Mouse (Mus musculus): Measurements from ENCODE around the gene Fto. TPM values are rescaled to one million over a fixed set of nuclear protein-coding genes. Genes with fewer than 3 reads are reported as not detected.
A peak's percentile ranks its signal among the peaks of the same experiment; 100 is the strongest.

Fto gene
- polyA plus RNA-seq, 1 experiment from 2014 or later = 55.3 TPM

DNA sequence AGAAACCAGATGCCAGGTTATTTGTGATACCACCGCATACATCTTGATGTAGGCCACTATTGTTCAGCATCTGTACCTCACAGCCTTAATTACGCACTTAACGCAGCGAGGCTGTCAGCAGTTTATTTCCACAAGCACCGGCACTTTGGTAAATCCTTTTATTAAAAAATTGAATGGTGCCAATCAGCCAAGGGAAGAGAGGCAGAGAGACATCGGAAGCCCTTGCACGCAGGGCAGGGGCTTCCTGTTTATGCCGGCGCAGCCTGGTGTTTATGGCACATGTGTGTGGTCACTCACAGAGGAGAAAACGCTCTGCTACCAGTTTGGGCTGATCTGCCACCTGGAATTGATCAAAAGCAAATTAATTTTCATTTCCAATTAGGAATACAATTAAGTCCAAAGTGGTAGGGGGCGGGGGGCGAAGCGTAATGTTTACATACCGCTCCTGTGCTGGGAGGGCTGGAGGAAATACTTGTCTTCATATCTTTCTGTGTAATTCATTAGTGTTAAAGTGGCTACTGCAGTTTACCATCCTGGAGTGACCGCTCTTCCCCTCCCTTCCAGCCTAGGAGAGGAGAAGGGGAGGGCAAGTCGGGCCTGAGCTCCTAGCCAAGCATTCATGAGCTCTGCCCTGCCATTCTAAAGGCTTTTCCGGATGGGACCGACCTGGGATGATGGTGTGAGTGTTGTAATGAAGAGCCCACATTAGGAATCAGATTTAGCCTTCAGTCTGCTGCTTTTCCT is 299.2 kb downstream of the Fto start:
- 35% methylated on average over 18 of the region's 18 CpGs for WGBS
- no peak overlapping the region for H3K9ac ChIP-seq (ENCODE audit: low read depth, low read length)
- no peak overlapping the region for H3K4me3 ChIP-seq (replicated peaks; ENCODE audit: low read depth, low read length)
- DNase-seq (ENCODE audit: low spot score) (peak; percentile 57), ATAC-seq (replicated peaks; ENCODE audit: low FRiP score, low read depth) (no peak)
- no peaks in the 10 kb centered on the region for H3K27me3 ChIP-seq (ENCODE audit: insufficient read depth, low read length)
- no peak for TF ChIP-seq CTCF (IDR thresholded peaks at IDR 0.05; ENCODE audit: low read depth)
- H3K4me2 ChIP-seq (ENCODE audit: low read length) = no peak overlapping the region
- H3K36me3 ChIP-seq (ENCODE audit: insufficient read depth, low read length) = no peaks in the 10 kb centered on the region
- no peaks in the 10 kb centered on the region for H3K9me3 ChIP-seq (replicated peaks; ENCODE audit: low read length)
- no peak overlapping the region for H3K27ac ChIP-seq
- H3K4me1 ChIP-seq (replicated peaks; ENCODE audit: insufficient read depth, low read length) = peaks cover 10% of the 10 kb centered on the region; the same call in 1 of the 2 replicates

DNA sequence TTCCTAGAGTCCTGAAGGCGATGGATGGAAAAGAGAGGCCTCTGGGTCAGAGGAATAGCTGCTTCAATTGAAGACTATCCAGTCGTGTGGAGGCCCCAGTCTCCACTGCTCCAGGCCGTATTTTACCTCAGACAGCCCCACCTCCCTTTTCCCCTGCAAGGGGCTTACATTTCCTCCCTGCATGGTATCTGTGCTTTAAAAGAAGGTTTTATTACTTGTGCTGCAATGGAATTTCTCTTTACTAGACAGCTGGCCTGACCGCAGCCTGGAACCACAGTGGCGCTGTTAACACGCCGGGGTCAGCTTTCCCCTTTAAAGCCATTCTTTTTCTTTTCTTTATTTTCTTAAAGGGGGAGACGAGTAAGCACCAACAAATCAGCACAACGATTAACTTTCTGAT is 300.3 kb downstream of the Fto start:
- no peak overlapping the region for H3K27ac ChIP-seq
- H3K9me3 ChIP-seq (replicated peaks; ENCODE audit: low read length) = no peaks in the 10 kb centered on the region
- no peaks in the 10 kb centered on the region for H3K36me3 ChIP-seq (ENCODE audit: insufficient read depth, low read length)
- peaks cover 10% of the 10 kb centered on the region; the same call in 1 of the 2 replicates for H3K4me1 ChIP-seq (replicated peaks; ENCODE audit: insufficient read depth, low read length)
- H3K27me3 ChIP-seq (ENCODE audit: insufficient read depth, low read length) = no peaks in the 10 kb centered on the region
- TF ChIP-seq CTCF (IDR thresholded peaks at IDR 0.05; ENCODE audit: low read depth) = 0 out of 2 replicates have a peak, but pooled peaks have one; percentile 21
- no peak overlapping the region for H3K4me3 ChIP-seq (replicated peaks; ENCODE audit: low read depth, low read length)
- H3K4me2 ChIP-seq (ENCODE audit: low read length) = no peak overlapping the region
- H3K9ac ChIP-seq (ENCODE audit: low read depth, low read length) = no peak overlapping the region
- WGBS = 25% methylated on average over 9 of the region's 9 CpGs
- DNase-seq (ENCODE audit: low spot score) (peak; percentile 95), ATAC-seq (replicated peaks; ENCODE audit: low FRiP score, low read depth) (no peak; the same call in 1 of the 2 replicates)

- Histone ChIP-seq H3K4me2 (ENCODE audit: low read length) (no peak overlapping the region), H3K9ac (ENCODE audit: low read depth, low read length) (no peak overlapping the region), H3K4me1 (replicated peaks; ENCODE audit: insufficient read depth, low read length) (peaks cover 10% of the 10 kb centered on the region; the same call in 1 of the 2 replicates), H3K9me3 (replicated peaks; ENCODE audit: low read length) (no peaks in the 10 kb centered on the region), H3K4me3 (replicated peaks; ENCODE audit: low read depth, low read length) (no peak overlapping the region), H3K27me3 (ENCODE audit: insufficient read depth, low read length) (no peaks in the 10 kb centered on the region), H3K27ac (no peak overlapping the region), H3K36me3 (ENCODE audit: insufficient read depth, low read length) (no peaks in the 10 kb centered on the region)
- TF ChIP-seq CTCF (IDR thresholded peaks at IDR 0.05; ENCODE audit: low read depth) = no peak
- 88% methylated on average over 8 of the region's 8 CpGs for WGBS
- no peak for ATAC-seq (replicated peaks; ENCODE audit: low FRiP score, low read depth)
- DNase-seq (ENCODE audit: low spot score) = no peak
These were observed 301.9 kb downstream of the Fto start for GRCm38 (mm10) chr8:91615196-91615595.

- Histone ChIP-seq H3K27me3 (ENCODE audit: insufficient read depth, low read length) (no peaks in the 10 kb centered on the region), H3K27ac (no peak overlapping the region), H3K4me3 (replicated peaks; ENCODE audit: low read depth, low read length) (no peak overlapping the region), H3K4me2 (ENCODE audit: low read length) (no peak overlapping the region), H3K4me1 (replicated peaks; ENCODE audit: insufficient read depth, low read length) (peaks cover 10% of the 10 kb centered on the region; the same call in 1 of the 2 replicates), H3K36me3 (ENCODE audit: insufficient read depth, low read length) (no peaks in the 10 kb centered on the region), H3K9ac (ENCODE audit: low read depth, low read length) (no peak overlapping the region), H3K9me3 (replicated peaks; ENCODE audit: low read length) (no peaks in the 10 kb centered on the region)
- no peak for DNase-seq (ENCODE audit: low spot score)
- ATAC-seq (replicated peaks; ENCODE audit: low FRiP score, low read depth) = no peak
- TF ChIP-seq CTCF (IDR thresholded peaks at IDR 0.05; ENCODE audit: low read depth) = no peak
- WGBS = 87% methylated on average over 11 of the region's 11 CpGs
These were observed 302.7 kb downstream of the Fto start for GRCm38 (mm10) chr8:91615781-91616683.

DNA sequence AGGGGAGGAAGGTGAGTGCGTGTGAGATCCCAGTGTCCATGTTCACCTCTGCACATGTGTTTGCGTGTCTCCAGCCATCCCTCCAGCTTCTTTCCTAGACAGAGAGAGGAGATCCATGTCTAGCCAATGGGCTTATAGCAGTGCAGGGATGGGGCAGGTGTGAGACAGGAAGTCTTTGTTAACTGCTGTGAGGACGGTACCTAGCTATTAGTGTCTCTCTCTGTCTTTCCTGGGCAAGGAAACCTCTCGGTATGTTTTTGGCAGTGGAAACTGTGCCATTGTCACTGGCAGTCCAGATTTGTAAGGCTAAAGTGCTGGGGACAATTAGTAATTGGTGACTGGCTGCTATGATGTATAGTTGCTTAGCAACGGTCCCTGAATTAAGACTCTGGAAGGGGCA is 304.4 kb downstream of the Fto start:
- Histone ChIP-seq H3K9me3 (replicated peaks; ENCODE audit: low read length) (no peaks in the 10 kb centered on the region), H3K9ac (ENCODE audit: low read depth, low read length) (no peak overlapping the region), H3K27me3 (ENCODE audit: insufficient read depth, low read length) (no peaks in the 10 kb centered on the region), H3K4me2 (ENCODE audit: low read length) (no peak overlapping the region), H3K36me3 (ENCODE audit: insufficient read depth, low read length) (no peaks in the 10 kb centered on the region), H3K4me1 (replicated peaks; ENCODE audit: insufficient read depth, low read length) (peaks cover 8% of the 10 kb centered on the region; the same call in 1 of the 2 replicates), H3K27ac (no peak overlapping the region), H3K4me3 (replicated peaks; ENCODE audit: low read depth, low read length) (no peak overlapping the region)
- WGBS = 81% methylated on average over 5 of the region's 5 CpGs
- DNase-seq (ENCODE audit: low spot score) (no peak), ATAC-seq (replicated peaks; ENCODE audit: low FRiP score, low read depth) (no peak)
- TF ChIP-seq CTCF (IDR thresholded peaks at IDR 0.05; ENCODE audit: low read depth) = no peak

- no peak for ATAC-seq (replicated peaks; ENCODE audit: low FRiP score, low read depth)
These were observed 309.4 kb downstream of the Fto start for GRCm38 (mm10) chr8:91622757-91623156.

More at GRCm38 (mm10) chr8:91622757-91623156, 309.4 kb downstream of the Fto start:
- Histone ChIP-seq H3K27me3 (ENCODE audit: insufficient read depth, low read length) (no peaks in the 10 kb centered on the region), H3K36me3 (ENCODE audit: insufficient read depth, low read length) (no peaks in the 10 kb centered on the region), H3K4me3 (replicated peaks; ENCODE audit: low read depth, low read length) (no peak overlapping the region), H3K4me2 (ENCODE audit: low read length) (no peak overlapping the region), H3K27ac (no peak overlapping the region), H3K4me1 (replicated peaks; ENCODE audit: insufficient read depth, low read length) (no peaks in the 10 kb centered on the region), H3K9ac (ENCODE audit: low read depth, low read length) (no peak overlapping the region), H3K9me3 (replicated peaks; ENCODE audit: low read length) (no peaks in the 10 kb centered on the region)
- DNase-seq (ENCODE audit: low spot score) = no peak
- TF ChIP-seq CTCF (IDR thresholded peaks at IDR 0.05; ENCODE audit: low read depth) = no peak
- 39% methylated on average over 12 of the region's 12 CpGs for WGBS
